Comparison of ENCODE assay signal across 9 mouse cellular contexts in the genomic region with DNA sequence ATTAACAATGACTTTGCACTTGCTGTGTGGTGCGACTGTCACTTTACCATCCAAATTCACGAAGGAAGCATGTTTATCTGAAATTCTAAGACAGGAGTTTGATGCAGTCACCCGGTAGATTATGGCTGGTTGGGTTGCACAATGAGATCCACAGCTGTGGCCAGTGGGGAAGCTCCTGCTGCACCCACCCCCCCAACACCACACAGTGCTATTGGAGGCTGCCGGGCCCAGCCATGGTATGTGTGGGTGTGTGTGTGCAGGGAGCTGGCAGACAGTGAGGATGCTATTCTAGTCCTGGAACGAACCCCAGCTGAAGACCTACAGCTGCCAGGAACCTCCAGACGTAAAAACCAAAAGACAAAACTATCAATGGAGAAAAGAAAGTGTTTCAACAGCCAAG. TPM values are rescaled to one million over a fixed set of nuclear protein-coding genes. Genes with fewer than 3 reads are reported as not detected.
DNase-seq lines count a peak whose midpoint lies in the region; ATAC-seq and TF ChIP-seq lines count a peak whose summit lies in the region.
"Had no signal": no experiment of that assay in that cellular context is flagged by ENCODE, and none has a peak within 500 bp of the region (broad histone marks: within the 10 kb centered on the region; RNA-seq: fewer than 3 reads in every experiment).

No protein-coding gene starts in this region.

- H3K4me1 ChIP-seq in heart, embryonic 12.5 days (replicated peaks), result no peaks in the 10 kb centered on the region
- no peaks in the 10 kb centered on the region for H3K4me1 ChIP-seq in kidney, adult 2 months (ENCODE audit: control insufficient read depth, insufficient read depth, low read length)

- peak; percentile 97 for DNase-seq in heart, adult 11 months
- peak; percentile 78 to 85 for DNase-seq in frontal cortex, adult 2 months (ENCODE audit: extremely low spot score in 1 of 2, low spot score in 1 of 2)
- DNase-seq in layer of hippocampus, adult 18-20 months (ENCODE audit: low spot score in 2 of 2), result peak; percentile 80 to 87
- DNase-seq in lung, postnatal 36 days, result peak; percentile 9
- DNase-seq in kidney, adult 2 months, result no peak
- no peak for DNase-seq in spleen, postnatal 14 days (ENCODE audit: low spot score in 2 of 2)

- no peaks in the 10 kb centered on the region for H3K9me3 ChIP-seq in heart, embryonic 12.5 days (replicated peaks)

- H3K36me3 ChIP-seq in heart, embryonic 12.5 days, result no peaks in the 10 kb centered on the region
- no peaks in the 10 kb centered on the region for H3K36me3 ChIP-seq in kidney, adult 2 months (ENCODE audit: control insufficient read depth, insufficient read depth, low read length)

- no peak for TF ChIP-seq CTCF in kidney, adult 2 months (conservative IDR thresholded peaks at IDR 0.05; ENCODE audit: insufficient read depth, insufficient read length, low read depth, low read length)

- no peak overlapping the region for H3K27ac ChIP-seq in heart, embryonic 12.5 days (ENCODE audit: poor library complexity, severe bottlenecking)
- no peak overlapping the region for H3K27ac ChIP-seq in kidney, adult 2 months (ENCODE audit: insufficient read depth, low read depth, low read length)
- H3K27ac ChIP-seq: liver, embryonic 14.5 days had no signal

- ATAC-seq in heart, embryonic 12.5 days (ENCODE audit: insufficient number of reproducible peaks, low FRiP score), result no peak
- no peak for ATAC-seq in inflammation-experienced regulatory T-cells, adult 6 months

- no peak for TF ChIP-seq POLR2A in kidney, adult 2 months (IDR thresholded peaks at IDR 0.05; ENCODE audit: low read depth, low read length)

- 70% methylated on average over 6 of the region's 6 CpGs for WGBS in heart, embryonic 12.5 days
- WGBS in kidney, adult 2 months, result 69% methylated on average over 6 of the region's 6 CpGs

- H3K27me3 ChIP-seq in heart, embryonic 12.5 days (replicated peaks), result no peaks in the 10 kb centered on the region
- H3K27me3 ChIP-seq in kidney, adult 2 months (replicated peaks; ENCODE audit: control insufficient read depth, insufficient read depth, low read length), result no peaks in the 10 kb centered on the region

- H3K4me3 ChIP-seq in heart, embryonic 12.5 days, result no peak overlapping the region
- no peak overlapping the region for H3K4me3 ChIP-seq in kidney, adult 2 months (ENCODE audit: insufficient read depth, low read depth, low read length)

- no peak overlapping the region for H3K9ac ChIP-seq in heart, embryonic 12.5 days
- H3K9ac ChIP-seq: liver, embryonic 14.5 days had no signal

- no peak overlapping the region for H3K4me2 ChIP-seq in heart, embryonic 12.5 days

RNA-seq across cellular contexts. Expression of a gene that starts 35.7 kb away (rescaled TPM):
- not detected in 2 replicates for polyA plus RNA-seq in heart, embryonic 12.5 days (2016; fragmentation: Nextera tagmentation; extraction: Ambion mirVana)
- 0.04 and 0.12 TPM in 2 replicates for polyA plus RNA-seq in frontal cortex, adult 2 months (2012; rRNA removed)
- under 1 TPM; 0.15 to 0.43 TPM for total RNA-seq in layer of hippocampus, adult 18-20 months (2021)
- not detected for polyA plus RNA-seq in inflammation-experienced regulatory T-cells, adult 6 months (2017; shearing (Covaris generic))
- polyA plus RNA-seq in kidney, adult 2 months (2012; rRNA removed), result not detected in 2 replicates

RNA-seq across cellular contexts. Expression of a gene that starts 41.4 kb away (rescaled TPM):
- 86.9 and 91.4 TPM in 2 replicates for polyA plus RNA-seq in heart, embryonic 12.5 days (2016; fragmentation: Nextera tagmentation; extraction: Ambion mirVana)
- polyA plus RNA-seq in frontal cortex, adult 2 months (2012; rRNA removed), result 76.6 and 90.6 TPM in 2 replicates
- 10 to 100 TPM; 57.6 to 62.7 TPM for total RNA-seq in layer of hippocampus, adult 18-20 months (2021)
- polyA plus RNA-seq in inflammation-experienced regulatory T-cells, adult 6 months (2017; shearing (Covaris generic)), result 10 to 100 TPM in 2 of 3 experiments, 1 to 10 TPM in 1; 3.8 to 19.0 (median 14.8) TPM
- 11.4 and 14.2 TPM in 2 replicates for polyA plus RNA-seq in kidney, adult 2 months (2012; rRNA removed)

Comparison
In these comparisons a context has a peak if more than half of its experiments do, and no peak if none do; other contexts are left out.
1. DNase-seq: peak in heart, adult 11 months (single experiment), frontal cortex, adult 2 months (2 of 2), layer of hippocampus, adult 18-20 months (2 of 2) and lung, postnatal 36 days (single experiment); none in kidney, adult 2 months (single experiment) and spleen, postnatal 14 days (0 of 2).